Mouse (Mus musculus): ENCODE data around the gene Art1.

DNA sequence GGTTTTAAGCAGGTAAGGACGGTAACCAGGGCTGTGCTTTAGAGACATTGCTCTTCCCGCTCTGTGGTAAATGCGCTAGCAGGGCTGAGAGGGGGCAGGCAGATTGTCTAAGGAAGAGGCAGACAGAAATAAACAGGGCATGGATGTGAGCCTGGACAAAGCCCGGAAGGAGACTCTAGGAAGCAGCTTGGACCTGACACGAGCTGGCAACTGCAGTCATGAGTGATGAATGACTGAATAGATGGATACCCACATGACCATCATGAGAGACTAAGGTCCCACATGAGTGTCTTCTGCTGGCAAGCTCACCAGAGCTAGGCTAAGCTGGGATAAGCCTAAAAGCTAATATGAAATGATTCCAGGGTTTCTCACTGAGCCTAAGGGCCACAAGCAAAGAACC is 2.6 kb downstream of the Art1 start:
- TF ChIP-seq EP300 (IDR thresholded peaks at IDR 0.05) (peak; percentile 12; the same call in 1 of the 2 replicates), CTCF (IDR thresholded peaks at IDR 0.05) (no peak)
